ENCODE assay signal across 18 mouse cellular contexts in genomic region chr4:149604518-149604917, GRCm38 (mm10). TPM values are rescaled to one million over a fixed set of nuclear protein-coding genes. Genes with fewer than 3 reads are reported as not detected.
DNase-seq lines count a peak whose midpoint lies in the region; TF ChIP-seq lines count a peak whose summit lies in the region.
"Had no signal": no experiment of that assay in that cellular context is flagged by ENCODE, and none has a peak within 500 bp of the region (broad histone marks: within the 10 kb centered on the region; RNA-seq: fewer than 3 reads in every experiment).

No protein-coding gene starts in this region.

- intact Hi-C loops in gastrocnemius, adult 2 months (cut with DNase I): no loop called here
- intact Hi-C loops in left cerebral cortex, adult 2 months (cut with DNase I): no loop called here

- no peak for TF ChIP-seq POLR2A in testis, adult 2 months (IDR thresholded peaks at IDR 0.05; ENCODE audit: control insufficient read depth, low read depth, low read length)
- no peak for TF ChIP-seq POLR2A in small intestine, adult 2 months (IDR thresholded peaks at IDR 0.05; ENCODE audit: low read depth, low read length)

- H3K27ac ChIP-seq in gastrocnemius, adult 2 months: no peak overlapping the region
- H3K27ac ChIP-seq in left cerebral cortex, adult 2 months: no peak overlapping the region
- H3K27ac ChIP-seq in testis, adult 2 months (ENCODE audit: control insufficient read depth, insufficient read depth, low read depth, low read length): no peak overlapping the region
- no peak overlapping the region for H3K27ac ChIP-seq in small intestine, adult 2 months (ENCODE audit: insufficient read depth, low read depth, low read length)
- H3K27ac ChIP-seq: embryonic facial prominence, embryonic 13.5 days; heart, embryonic 15.5 days; limb, embryonic 15.5 days; macrophage; midbrain, embryonic 15.5 days had no signal

- 82% methylated on average over 3 of the region's 3 CpGs for WGBS in small intestine, adult 2 months

- no peaks in the 10 kb centered on the region for H3K27me3 ChIP-seq in testis, adult 2 months (ENCODE audit: control insufficient read depth, insufficient read depth, low read length)
- H3K27me3 ChIP-seq in small intestine, adult 2 months (ENCODE audit: control insufficient read depth, insufficient read depth, low read length): no peaks in the 10 kb centered on the region
- H3K27me3 ChIP-seq: embryonic facial prominence, embryonic 13.5 days; hindbrain, embryonic 13.5 days; limb, embryonic 15.5 days; midbrain, embryonic 15.5 days had no signal

- no peaks in the 10 kb centered on the region for H3K4me1 ChIP-seq in testis, adult 2 months (ENCODE audit: control insufficient read depth, insufficient read depth, low read length)
- peaks cover 6% of the 10 kb centered on the region; the same call in 1 of the 2 replicates for H3K4me1 ChIP-seq in small intestine, adult 2 months (ENCODE audit: control insufficient read depth, insufficient read depth, insufficient read length, low read length)

- no peak for DNase-seq in gastrocnemius, adult 2 months
- DNase-seq in gastrocnemius, adult 18-20 months (ENCODE audit: low spot score): no peak
- DNase-seq in left cerebral cortex, adult 2 months (ENCODE audit: extremely low spot score in 1 of 2, low spot score in 2 of 2): no peak
- no peak for DNase-seq in left cerebral cortex, adult 11 months (ENCODE audit: low spot score)
- DNase-seq in testis, postnatal 14 days (ENCODE audit: low spot score): no peak
- no peak for DNase-seq in right cerebral cortex, adult 18-20 months
- DNase-seq: cerebellum, adult 11 months; kidney, adult 9 months; right cerebral cortex, postnatal 25 days; thymus, adult 2 months had no signal

- no peaks in the 10 kb centered on the region for H3K36me3 ChIP-seq in testis, adult 2 months (ENCODE audit: control insufficient read depth, insufficient read depth, low read length)
- H3K36me3 ChIP-seq in small intestine, adult 2 months (ENCODE audit: control insufficient read depth, insufficient read depth, low read length): no peaks in the 10 kb centered on the region
- H3K36me3 ChIP-seq: embryonic facial prominence, embryonic 13.5 days; heart, embryonic 15.5 days; hindbrain, embryonic 13.5 days; limb, embryonic 15.5 days; midbrain, embryonic 15.5 days had no signal

- H3K4me3 ChIP-seq in gastrocnemius, adult 2 months: no peak overlapping the region
- no peak overlapping the region for H3K4me3 ChIP-seq in left cerebral cortex, adult 2 months
- H3K4me3 ChIP-seq in testis, adult 2 months (ENCODE audit: control insufficient read depth, low read depth, low read length): no peak overlapping the region
- H3K4me3 ChIP-seq in small intestine, adult 2 months (ENCODE audit: low read depth, low read length): no peak overlapping the region
- H3K4me3 ChIP-seq: embryonic facial prominence, embryonic 13.5 days; heart, embryonic 15.5 days; hindbrain, embryonic 13.5 days; limb, embryonic 15.5 days; midbrain, embryonic 15.5 days had no signal

- peak; percentile 47 for TF ChIP-seq CTCF in gastrocnemius, adult 2 months (IDR thresholded peaks at IDR 0.05)
- peak; percentile 44 for TF ChIP-seq CTCF in left cerebral cortex, adult 2 months (IDR thresholded peaks at IDR 0.05)
- TF ChIP-seq CTCF in testis, adult 2 months (IDR thresholded peaks at IDR 0.05; ENCODE audit: control insufficient read depth, insufficient read depth, insufficient replicate concordance, low read depth, low read length): peak; percentile 67; the same call in 1 of the 2 replicates
- peak; percentile 40; the same call in 1 of the 2 replicates for TF ChIP-seq CTCF in small intestine, adult 2 months (IDR thresholded peaks at IDR 0.05; ENCODE audit: extremely low read depth, insufficient read length, insufficient replicate concordance, low read depth, low read length)

RNA-seq across cellular contexts. Expression of gene Clstn1, which starts 18.2 kb away (rescaled TPM):
- 10 to 100 TPM; 24.0 to 38.2 TPM for total RNA-seq in gastrocnemius, adult 2 months (2021)
- 10 to 100 TPM; 27.5 to 35.0 TPM for total RNA-seq in gastrocnemius, adult 18-20 months (2021)
- total RNA-seq in left cerebral cortex, adult 2 months (2021): 1,000 to 10,000 TPM; 1,405 to 1,413 TPM
- 11.3 and 13.0 TPM in 2 replicates for polyA plus RNA-seq in testis, adult 2 months (2012; rRNA removed)
- 35.6 and 76.4 TPM in 2 replicates for polyA plus RNA-seq in small intestine, adult 2 months (2012; rRNA removed)

Comparison
In these comparisons a context has a peak if more than half of its experiments do, and no peak if none do; other contexts are left out.
1. RNA of gene Clstn1, which starts 18.2 kb away (total RNA-seq): 1,405 to 1,413 TPM in left cerebral cortex, adult 2 months; 24.0 to 38.2 TPM in gastrocnemius, adult 2 months and 27.5 to 35.0 TPM in gastrocnemius, adult 18-20 months; every median in the first group is over 10 times any median in the second.
2. Peak in every context shown above with its lines, with median percentiles within 50 percentile points of each other: CTCF ChIP-seq.